Mouse (Mus musculus): ENCODE results near the gene Smn1.
"Not testable (repeated sequence)": the region's sequence is repeated elsewhere in the genome, so short reads cannot be mapped to it uniquely, and the experiment has no call there.

The Smn1 gene

DNA sequence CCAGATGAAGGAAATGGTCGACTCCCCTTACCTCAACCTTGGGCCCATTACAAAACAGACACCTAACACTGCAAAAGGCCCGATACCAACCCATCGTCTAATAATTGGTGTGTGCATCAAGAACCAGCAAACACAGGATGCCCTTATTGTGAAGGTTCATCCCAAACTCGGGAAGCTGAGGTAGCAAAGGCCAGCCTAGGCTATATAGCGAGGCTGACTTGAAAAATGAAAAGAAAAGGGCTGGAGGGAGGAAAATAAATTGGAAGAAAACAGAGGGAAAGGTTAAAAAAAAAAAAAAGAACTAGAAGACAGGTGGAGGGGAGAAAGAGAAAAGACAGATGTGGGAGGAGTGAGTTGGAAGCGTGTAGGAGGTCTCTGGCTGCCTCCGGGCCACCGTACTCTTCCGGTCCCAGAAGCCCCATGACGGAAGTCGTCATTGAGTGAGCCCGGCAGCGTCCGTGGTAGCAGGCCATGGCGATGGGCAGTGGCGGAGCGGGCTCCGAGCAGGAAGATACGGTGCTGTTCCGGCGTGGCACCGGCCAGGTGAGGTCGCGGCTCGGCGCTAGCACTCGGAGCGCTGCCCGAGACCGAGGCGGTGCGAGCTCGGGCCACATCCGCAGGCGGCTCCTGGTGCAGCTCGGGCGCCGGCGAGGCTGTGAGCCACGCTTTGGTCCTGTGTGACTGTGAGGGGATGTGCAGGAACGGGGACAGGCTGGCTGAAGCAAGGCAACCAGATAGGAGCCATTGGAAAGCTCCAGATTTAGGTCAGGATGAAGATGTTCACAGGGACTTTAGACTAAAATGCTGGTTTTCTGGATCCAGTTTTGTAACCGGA, at the start of gene Smn1:
Gene Smn1, plus strand, starts transcription at position 430 of the 835 bp plus-strand sequence.
- in situ Hi-C loops (cut with MboI, MseI), result no loop called here

DNA sequence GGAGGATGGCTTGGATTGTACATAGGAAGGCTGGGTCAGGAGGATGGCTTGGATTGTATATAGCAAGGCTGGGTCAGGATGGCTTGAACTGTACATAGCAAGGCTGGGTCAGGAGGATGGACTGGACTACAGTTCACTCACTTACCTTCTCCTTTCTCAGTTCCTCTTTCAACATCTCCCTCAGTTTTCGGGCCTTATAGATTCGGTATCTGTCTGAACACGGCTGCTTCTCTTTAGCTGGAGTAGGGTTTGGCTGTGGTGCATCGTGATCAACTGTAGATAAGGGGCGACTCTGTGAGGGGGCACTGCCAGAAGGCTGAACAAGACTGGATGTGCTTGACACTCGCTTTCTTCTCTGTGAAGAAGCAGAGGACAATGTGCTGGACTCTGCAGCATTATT, 25.8 kb upstream of the Smn1 start:
- in situ Hi-C loops (cut with MboI, MseI), result loop anchor here (25.0 kb wide), 1 partner anchor 1837 kb away; the partner anchor contains the start of genes Ankra2 and Utp15

DNA sequence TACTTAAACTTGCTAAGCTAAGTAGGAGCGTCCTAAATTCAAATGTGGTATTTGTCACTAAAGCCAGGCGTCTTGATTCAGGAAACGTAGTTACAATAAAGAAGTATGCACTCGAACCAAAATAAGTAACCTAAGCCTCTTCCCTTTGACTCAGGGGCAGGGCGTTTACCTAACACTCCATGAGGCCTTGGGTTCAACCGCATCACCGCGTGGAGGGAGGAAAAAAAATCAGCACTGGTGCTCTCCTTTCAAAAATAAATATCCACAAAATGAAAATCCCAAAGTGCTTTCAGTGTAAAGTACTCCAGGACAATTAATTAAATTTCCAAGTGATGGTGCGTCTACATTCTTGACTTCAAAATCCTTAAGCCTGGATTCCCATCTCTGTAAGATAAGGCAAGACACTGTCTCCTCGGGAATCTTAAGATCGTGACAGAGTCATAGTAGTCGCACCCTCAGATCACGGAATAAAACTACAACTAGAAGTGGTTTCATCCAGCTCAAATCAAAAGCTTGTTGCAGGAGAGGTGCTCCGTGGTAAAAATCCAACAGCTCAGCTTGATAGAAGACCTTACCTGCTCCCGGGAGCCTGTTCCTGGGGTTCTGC, 21.5 kb upstream of the Smn1 start:
- in situ Hi-C loops (cut with MboI, MseI), result no loop called here

DNA sequence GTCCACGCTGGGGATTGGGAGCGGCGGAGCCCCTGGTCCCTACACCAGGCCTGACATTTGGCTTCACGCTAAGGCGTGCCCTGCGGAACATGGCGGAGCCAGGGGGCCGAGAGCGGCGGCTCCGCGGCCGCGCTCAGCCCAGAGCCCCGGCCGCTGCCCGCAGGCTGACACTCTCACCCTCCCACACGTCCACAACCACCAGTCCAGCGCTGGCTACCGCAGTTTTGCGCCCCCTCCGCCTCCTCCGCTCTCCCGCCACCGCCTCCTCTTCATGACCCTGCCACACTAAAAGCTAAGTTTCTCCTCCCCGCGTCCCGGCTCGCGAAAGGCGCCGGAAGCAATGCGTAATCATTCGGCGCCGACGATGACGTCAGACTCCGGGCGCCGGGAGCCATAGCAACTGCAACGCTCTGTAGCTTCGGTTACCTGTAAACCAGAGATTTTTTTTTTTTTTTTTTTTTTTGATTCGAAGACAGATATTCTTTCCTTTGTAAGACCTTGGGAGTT, 20.9 kb upstream of the Smn1 start, which contains the start of gene Bdp1:
Gene Bdp1, minus strand, starts transcription at position 323 of the 507 bp plus-strand sequence.
- in situ Hi-C loops (cut with MboI, MseI), result no loop called here

DNA sequence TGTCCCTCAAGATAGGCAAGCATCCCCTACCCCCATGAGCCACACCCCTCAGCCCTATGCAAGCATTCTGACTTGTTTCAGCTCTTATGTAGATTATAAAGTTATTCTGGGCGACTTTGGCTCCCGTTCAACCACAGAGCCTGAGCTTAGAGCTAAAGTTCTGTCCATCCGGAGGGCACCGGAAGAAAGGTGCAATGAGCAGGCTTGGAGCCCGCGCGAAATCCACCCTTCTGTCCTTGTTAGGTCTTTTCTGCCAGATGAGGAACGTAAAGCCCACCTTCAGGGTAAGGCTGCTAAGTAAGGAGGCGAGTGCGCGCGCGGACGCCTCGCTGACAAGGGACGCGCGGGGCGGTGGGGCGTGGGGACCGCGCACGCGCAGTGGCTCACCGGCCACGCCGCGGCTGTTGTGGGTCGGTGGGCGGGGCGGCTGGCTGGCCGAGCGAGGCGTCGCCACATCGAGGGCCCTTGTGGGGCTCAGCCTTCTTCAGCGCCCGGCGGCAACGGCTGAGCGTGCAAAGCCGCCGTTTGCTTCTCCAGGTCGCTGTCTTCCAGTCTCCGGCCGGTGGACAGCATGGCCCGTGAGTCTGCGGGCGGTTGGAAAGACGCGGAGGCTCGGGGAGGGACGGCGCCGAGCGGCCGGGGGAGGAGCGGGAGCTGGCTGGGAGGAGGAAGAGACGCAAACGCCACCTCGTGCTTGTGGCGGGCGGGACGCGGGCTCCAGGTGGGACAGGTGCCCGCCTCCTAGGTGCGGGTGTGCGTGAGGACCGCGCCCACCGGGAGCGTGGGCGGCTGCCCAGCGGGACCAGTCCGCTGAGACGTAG, 16.8 kb upstream of the Smn1 start, which contains the start of gene Serf1:
Gene Serf1, plus strand, starts transcription at position 361 of the 821 bp plus-strand sequence.
- in situ Hi-C loops (cut with MboI, MseI), result no loop called here

DNA sequence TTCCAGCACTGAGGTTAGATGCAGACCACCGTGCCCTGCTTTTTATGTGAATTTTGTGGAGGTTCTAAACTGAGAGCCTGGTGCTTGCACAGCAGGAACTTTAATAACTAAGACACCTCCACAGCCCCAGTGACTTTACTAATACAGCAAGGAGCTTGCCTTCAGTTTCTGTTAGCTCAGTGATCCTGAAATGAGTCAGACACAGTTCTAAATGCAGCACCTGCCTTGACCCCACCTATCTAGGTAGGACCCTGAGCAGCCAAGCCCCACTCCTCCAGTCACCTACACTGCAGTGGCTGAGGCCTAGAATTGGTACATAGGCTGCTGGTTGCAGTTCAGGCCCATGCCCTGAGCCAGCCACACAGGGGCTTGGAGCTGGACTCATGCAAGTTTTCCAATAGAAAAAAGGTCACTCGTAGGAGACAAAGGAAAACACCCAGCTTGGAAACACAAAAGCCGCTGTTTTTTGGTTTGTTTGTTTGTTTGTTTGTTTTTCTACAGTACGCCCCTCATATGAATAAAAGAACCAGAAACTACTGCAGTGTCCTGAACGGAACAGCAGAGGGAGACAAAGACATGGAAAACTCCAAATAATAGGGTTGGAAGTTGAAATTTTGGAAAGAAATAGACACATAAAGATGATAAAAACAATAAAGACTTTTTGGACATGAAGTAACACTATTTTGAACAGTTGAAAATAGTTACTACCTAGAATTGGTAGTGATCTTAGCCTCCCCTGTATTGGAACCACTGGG, 12.3 kb upstream of the Smn1 start:
- in situ Hi-C loops (cut with MboI, MseI), result no loop called here

DNA sequence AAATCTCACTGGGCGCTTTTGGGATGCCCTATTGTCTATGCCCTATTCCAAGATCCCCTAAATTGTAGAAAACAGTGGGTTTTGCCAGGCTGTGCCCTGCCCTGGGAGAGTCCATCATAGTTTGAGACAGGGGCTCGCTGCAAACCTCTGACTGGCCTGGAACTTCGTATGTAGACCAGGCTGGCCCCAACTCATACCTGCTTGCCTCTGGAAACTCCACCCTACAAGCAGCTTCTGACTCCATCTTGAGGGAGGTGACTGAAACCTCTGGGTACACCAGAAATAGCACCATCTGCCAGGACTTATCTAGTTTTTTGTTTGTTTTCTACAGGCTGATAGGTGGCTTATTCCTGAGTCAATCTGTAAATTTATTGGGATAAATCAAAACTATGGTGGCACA, 682 bp upstream of the Smn1 start:
- in situ Hi-C loops (cut with MboI, MseI), result no loop called here

DNA sequence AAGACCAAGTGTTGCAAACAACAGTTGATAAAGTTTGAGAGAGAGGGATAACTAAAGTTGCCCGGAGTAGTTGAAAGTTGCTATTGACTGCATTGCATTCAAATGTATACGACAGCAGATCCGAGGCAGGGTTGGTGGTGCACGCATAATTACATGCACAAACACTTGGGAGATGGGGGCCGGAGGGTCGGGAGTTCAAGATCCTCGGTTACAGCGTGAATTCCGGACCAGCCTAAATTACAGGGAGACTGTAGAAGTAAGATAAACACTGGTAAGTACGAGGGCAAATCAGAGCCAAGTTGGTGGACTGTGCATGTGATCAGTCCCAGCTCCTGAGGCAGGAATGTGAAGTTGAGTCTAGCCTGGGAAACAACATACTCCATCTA, 599 bp downstream of the Smn1 start:
- in situ Hi-C loops (cut with MboI, MseI), result no loop called here

DNA sequence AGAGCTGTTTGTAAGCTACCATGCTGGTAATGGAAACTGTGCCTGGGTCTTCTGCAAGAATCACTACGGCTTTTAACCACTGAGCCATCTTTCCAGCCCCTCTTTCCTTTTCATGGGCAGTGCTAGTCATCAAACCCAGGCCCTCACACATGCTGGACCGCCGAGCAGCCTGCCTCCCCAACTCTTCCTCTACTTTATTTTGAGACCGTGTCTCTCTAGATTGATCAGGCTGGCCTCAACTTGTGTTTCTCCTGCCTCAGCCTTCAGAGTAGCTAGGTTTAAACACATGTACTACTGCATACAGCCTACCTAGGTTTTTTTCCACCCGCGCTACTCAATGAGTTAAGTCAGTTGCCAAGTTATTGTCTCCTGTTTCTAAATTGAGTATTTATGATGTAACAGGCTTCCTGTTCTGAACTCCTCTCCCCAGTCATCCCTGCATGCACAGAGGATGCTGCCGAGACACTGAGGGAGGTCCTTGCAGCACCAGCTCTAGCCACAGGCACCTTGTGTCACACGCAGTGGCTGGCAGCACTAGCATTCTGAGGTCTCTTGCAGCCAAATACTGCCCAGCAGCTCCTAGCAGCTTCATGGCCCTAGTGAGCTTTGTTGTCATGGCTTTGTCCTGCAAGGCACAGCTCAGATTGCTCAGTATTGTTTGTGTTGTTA, 17.1 kb downstream of the Smn1 start:
- in situ Hi-C loops (cut with MboI, MseI), result no loop called here

DNA sequence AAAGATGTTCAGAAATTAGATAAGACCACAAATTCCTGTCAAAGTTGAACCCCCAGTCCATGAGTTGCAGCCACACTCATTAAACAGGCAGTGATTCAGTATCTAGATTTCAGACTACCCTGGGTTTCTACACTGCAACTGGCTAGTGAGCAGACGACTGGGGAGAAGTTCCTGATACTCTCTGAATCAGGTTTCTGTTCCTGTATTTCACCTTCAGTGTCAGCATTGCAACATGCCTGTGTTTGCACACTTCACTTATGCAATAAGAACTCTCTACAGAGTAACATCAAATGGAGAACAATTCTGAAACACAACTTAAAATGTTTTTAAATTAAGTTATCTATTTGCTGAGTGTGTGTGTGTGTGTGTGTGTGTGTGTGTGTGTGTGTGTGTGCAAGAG, 28.0 kb downstream of the Smn1 start:
- in situ Hi-C loops (cut with MboI, MseI), result no loop called here

DNA sequence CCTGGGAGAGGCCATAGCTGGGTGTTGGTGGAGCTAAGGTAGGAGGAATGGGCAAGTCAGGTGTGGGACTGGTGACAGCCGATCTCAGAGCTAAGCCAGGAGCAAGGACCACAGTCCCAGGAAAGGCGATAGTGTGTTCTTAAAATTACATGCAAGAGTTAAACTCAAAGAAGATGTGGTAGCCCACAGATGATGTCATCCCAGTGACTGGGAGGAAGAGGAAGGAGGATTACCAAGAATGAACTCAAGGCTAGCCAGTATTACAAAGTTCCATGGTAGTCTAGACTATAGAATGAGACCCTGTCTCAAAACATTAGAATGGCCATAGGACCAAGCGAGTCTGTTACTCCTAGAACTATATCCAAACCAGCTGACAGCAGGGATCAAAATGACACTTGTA, 32.0 kb downstream of the Smn1 start:
- in situ Hi-C loops (cut with MboI, MseI), result no loop called here

DNA sequence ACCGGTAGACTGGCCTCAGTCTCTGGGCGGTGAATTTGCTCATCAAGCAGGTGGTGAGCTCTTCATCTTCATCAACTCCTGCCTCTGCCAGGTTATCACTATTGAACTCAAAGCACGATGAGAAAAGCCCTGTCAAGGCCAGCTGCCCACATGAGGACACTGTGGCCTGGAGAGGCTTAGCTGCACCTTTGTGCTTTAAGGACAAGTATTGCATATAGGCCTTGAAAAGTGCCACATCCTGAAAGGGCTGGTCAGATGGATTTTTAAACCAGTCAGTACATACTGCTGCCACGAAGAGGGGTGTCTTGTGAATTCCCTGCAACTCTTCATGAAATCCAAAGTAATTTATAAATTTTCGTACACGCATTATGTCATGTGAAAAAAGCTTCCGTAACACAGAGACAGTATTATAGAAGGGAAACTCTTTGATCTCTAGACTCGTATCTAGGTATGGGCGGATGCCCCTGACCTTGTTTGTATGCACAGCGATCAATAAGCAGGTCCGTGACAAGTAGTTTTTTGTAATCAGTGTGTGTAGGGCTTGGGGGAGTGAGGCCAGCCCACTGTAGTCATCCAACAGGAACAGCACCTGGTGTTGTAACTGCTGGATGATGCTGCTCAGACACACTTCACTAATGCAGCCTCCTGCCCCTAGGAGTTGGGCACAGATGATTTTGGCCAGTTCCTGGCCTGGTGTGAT, 36.7 kb downstream of the Smn1 start:
- in situ Hi-C loops (cut with MboI, MseI), result not testable (repeated sequence)

DNA sequence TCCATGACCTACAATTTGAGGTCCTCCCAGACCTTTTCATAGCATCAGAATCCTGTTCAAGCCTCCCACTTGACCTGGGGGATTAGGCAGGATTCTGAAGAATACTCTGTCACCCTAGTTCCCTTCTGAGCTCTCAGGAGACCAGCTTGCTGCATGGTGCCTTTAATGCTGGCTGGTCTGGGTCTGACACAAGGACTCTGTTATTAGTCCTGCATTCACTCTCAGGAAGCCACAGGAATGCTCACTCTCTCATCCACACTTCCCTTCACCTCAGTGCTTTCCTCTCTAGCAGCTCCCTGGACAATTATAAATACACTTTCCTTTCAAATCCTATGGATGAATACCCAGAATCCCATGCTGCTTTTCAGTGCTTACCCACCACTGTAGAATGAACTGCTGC, 37.8 kb downstream of the Smn1 start:
- in situ Hi-C loops (cut with MboI, MseI), result not testable (repeated sequence)

DNA sequence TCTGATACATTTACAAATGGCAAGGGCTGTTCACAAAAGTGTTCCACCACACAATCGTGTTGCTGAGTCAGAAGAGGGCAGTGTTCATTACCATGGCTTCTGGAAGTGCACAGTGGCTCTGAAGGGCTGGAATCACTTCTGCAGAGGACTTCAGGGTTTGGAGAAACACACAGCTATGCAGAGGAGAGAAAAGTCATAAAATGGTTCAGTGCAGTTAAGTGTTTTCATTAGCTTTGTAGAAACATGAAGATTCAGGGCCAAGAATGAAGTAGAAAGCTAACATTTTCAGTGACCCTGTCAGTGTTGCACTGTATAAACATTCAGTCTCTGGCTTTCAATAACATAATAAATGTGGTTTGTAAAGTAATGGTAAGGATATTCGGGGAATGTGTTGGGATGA, 41.7 kb downstream of the Smn1 start:
- in situ Hi-C loops (cut with MboI, MseI), result not testable (repeated sequence)

DNA sequence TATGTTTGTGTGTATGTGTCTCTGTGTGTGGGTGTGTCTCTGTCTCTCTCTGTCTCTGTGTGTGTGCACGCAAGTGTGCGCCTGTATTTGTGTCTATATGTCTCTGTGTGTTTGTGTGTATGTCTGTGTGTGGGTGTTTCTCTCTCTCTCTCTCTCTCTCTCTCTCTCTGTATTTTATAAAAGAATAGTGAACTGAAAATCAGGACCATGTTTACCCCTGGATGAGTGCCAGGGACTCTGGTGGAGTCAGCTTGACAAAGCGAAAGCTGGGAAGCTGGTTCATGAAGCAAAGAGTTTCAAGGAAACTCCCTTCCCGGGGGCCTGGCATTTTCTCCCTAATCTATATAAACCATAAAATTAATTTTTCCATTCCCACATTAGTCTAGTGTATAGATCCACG, 49.7 kb downstream of the Smn1 start:
- in situ Hi-C loops (cut with MboI, MseI), result not testable (repeated sequence)

DNA sequence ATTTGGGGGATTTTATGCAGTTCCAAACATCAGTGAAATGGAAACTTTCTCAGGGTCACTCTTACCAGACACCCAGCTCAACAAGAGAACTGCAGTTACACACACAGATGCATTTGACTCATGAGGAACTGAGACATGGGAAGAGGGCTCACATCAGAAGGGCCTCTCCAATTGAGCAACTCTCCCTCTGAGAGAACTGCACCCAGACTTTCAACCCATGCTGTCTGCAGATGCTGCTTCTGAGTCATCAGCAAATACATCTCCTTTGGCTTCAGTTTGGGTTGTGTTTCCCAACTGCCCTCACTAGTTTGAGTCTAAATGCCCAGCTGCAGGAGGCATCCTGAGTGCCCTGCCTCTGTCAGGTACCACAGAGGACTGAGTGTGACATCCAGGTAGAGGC, 58.5 kb downstream of the Smn1 start:
- in situ Hi-C loops (cut with MboI, MseI), result not testable (repeated sequence)

Measured in T-helper 2 cell (primary cell).